Mouse (Mus musculus) cerebellum, adult 2 months (tissue): ENCODE measurements around the gene Miga1.

Source experiments
- CTCF ChIP-seq: fragments of 200-500 bp; IDR thresholded peaks from 2 replicates; pipeline ENCODE4 v1.5.1; 2011; ENCODE audit warnings: low read depth, mild to moderate bottlenecking, control low read depth, low read length, moderate library complexity, borderline replicate concordance; ENCODE audit not compliant: insufficient read depth
- POLR2A ChIP-seq: fragments of 200-500 bp; IDR thresholded peaks from 2 replicates; pipeline ENCODE4 v1.6.1; 2011; ENCODE audit warnings: low read length, control low read depth, borderline replicate concordance; ENCODE audit not compliant: insufficient read depth

DNA sequence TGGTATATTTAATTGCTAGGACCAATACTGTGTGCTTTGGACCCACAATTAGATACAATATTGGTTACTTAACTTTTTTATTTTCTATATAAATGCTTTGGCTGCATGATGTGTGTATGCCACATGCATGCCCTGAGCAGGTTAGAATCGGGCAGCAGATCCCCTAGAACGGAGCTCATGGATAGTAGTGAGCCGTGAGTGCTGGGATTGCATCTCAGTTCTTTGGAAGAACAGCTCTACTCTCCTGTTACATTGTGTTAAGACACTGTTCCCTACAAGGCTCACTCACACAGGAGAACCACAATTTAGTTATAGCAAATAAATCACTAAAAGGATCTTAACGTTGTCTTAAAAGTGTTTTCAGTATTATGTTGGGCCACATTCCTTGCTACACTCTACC is 96.9 kb downstream of the Miga1 start:
- TF ChIP-seq CTCF, result no peak
- TF ChIP-seq POLR2A, result no peak
